Mouse (Mus musculus) heart, adult 2 months (tissue): Measurements from ENCODE around the gene Fdxr.

Experiments
- CTCF ChIP-seq: fragments of 200-600 bp; IDR thresholded peaks from 2 replicates; pipeline ENCODE4 v1.8.1; 2022; ENCODE audit warnings: antibody characterized with exemption, mild to moderate bottlenecking, moderate library complexity
- POLR2A ChIP-seq: fragments of 200-500 bp; IDR thresholded peaks from 2 replicates; pipeline ENCODE4 v1.6.1; 2011; ENCODE audit warnings: mild to moderate bottlenecking, low read depth, low read length, control low read depth; ENCODE audit not compliant: insufficient read depth

DNA sequence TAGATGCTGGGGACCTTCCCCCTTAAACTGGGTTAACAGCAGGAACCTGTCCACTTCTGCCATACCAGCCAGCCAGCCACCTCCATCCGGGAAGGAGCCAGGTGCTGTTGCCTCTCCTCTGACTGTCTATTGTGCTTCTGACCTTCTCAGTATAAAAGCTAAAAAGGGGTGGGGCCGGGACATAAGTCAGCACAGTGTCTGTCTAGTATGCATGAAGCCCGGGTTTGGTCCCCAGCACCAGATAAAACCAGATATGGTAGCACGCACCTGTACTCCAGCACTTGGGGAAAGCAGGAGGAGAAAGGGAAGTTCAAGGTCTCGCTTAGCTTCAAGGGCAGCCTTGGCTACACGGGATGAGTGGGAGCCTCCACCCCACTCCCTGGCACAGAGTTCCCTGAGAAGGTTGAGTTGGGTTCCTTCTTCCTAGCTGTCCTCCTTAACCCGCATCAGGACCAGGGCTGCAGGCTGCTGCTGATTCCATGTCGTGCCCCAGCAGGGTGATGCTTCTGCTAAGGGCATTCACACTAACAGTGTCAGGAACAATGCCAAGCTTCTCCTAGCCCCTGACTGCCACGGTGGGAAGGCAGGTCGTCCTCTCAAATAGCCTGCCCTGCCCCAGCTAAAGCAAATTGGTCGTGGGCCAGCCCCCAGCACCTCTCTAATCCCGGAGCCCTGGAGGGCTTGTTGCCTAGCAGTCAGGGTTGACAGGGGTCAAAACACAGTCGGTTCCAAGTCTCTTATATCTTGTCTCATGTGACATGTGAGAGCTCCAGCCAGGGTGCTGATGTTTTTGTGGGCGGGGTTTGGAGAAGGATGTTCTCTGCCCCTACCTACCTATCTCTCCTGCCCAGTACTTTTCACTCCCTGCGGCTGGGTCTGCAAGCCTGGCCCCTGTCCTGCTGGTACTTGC lies 47.6 kb downstream of the Fdxr start:
- no peak for TF ChIP-seq POLR2A
- no peak for TF ChIP-seq CTCF
